Mouse (Mus musculus) embryonic facial prominence, embryonic 13.5 days (tissue): ENCODE data around the gene Cnga4. TPM values are rescaled to one million over a fixed set of nuclear protein-coding genes. Genes with fewer than 3 reads are reported as not detected.

Experiments
- polyA plus RNA-seq: library from polyadenylated mRNA; unstranded; fragments of >200 nt; fragmentation: Nextera tagmentation; extraction: Ambion mirVana; gene quantifications from 2 replicates; pipeline ENCODE4 v1.2.1, GENCODE M21; 2015

The Cnga4 gene
- polyA plus RNA-seq, 1 experiment from 2014 or later, result not detected

Other genes with a start within 250 kb of the Cnga4 start
- gene Olfr684, start 240.9 kb upstream of the Cnga4 start, polyA plus RNA-seq, result not detected in 2 replicates
- 0.13 TPM in 1 of 2 replicates, not detected in the other for gene Olfr685, start 218.6 kb upstream of the Cnga4 start, polyA plus RNA-seq
- not detected in 2 replicates for gene Olfr686, start 197.1 kb upstream of the Cnga4 start, polyA plus RNA-seq
- not detected in 2 replicates for gene Olfr688, start 116.5 kb upstream of the Cnga4 start, polyA plus RNA-seq
- gene Olfr689, start 93.4 kb upstream of the Cnga4 start, polyA plus RNA-seq, result 0.08 TPM in 1 of 2 replicates, not detected in the other
- gene Olfr690, start 70.5 kb upstream of the Cnga4 start, polyA plus RNA-seq, result not detected in 2 replicates
- gene Olfr691, start 62.3 kb upstream of the Cnga4 start, polyA plus RNA-seq, result 0.35 and 0.51 TPM in 2 replicates
- gene Olfr692, start 36.3 kb upstream of the Cnga4 start, polyA plus RNA-seq, result not detected in 2 replicates
- not detected in 2 replicates for gene Gm5901, start 29.5 kb upstream of the Cnga4 start, polyA plus RNA-seq
- 41.8 and 48.3 TPM in 2 replicates for gene Fam160a2, start 4.5 kb upstream of the Cnga4 start, polyA plus RNA-seq
- gene Cckbr, start 21.2 kb downstream of the Cnga4 start, polyA plus RNA-seq, result 0.48 and 0.52 TPM in 2 replicates
- gene Cavin3, start 77.7 kb downstream of the Cnga4 start, polyA plus RNA-seq, result 72.5 and 73.3 TPM in 2 replicates
- 36.7 and 37.1 TPM in 2 replicates for gene Smpd1, start 149.8 kb downstream of the Cnga4 start, polyA plus RNA-seq
- gene Apbb1, start 177.1 kb downstream of the Cnga4 start, polyA plus RNA-seq, result 59.9 and 62.3 TPM in 2 replicates
- 0.37 and 3.7 TPM in 2 replicates for gene Hpx, start 195.6 kb downstream of the Cnga4 start, polyA plus RNA-seq
- 41.3 and 49.1 TPM in 2 replicates for gene Trim3, start 229.0 kb downstream of the Cnga4 start, polyA plus RNA-seq
- gene Timm10b, start 235.5 kb downstream of the Cnga4 start, polyA plus RNA-seq, result 161 and 178 TPM in 2 replicates
- gene Arfip2, start 235.8 kb downstream of the Cnga4 start, polyA plus RNA-seq, result 81.4 and 85.5 TPM in 2 replicates
- gene Gm45799, start 236.0 kb downstream of the Cnga4 start, polyA plus RNA-seq, result 32.4 and 35.2 TPM in 2 replicates
- 1.1 and 1.6 TPM in 2 replicates for gene Dnhd1, start 246.3 kb downstream of the Cnga4 start, polyA plus RNA-seq